Mouse (Mus musculus) liver, postnatal 0 days (tissue): ENCODE results near the gene Hebp2. TPM values are rescaled to one million over a fixed set of nuclear protein-coding genes. Genes with fewer than 3 reads are reported as not detected.

Experiments
- ATAC-seq: fragments of 200-750 bp; cut with Nextera tagmentation; 2 replicates; pipeline ENCODE4 v1.8.0; 2017; ENCODE audit warnings: mild to moderate bottlenecking, moderate library complexity
- DNase-seq: peaks from one replicate; pipeline ENCODE4 v3.0.0-alpha.2; 2016
- H3K27ac ChIP-seq: fragments of 300-500 bp; sonication (generic); 2 replicates; pipeline ENCODE4 v1.5.1; 2014; ENCODE audit warnings: antibody characterized with exemption, moderate library complexity, mild to moderate bottlenecking, low read depth
- H3K27me3 ChIP-seq: fragments of 300-500 bp; sonication (generic); 2 replicates; pipeline ENCODE4 v1.6.1; 2014; ENCODE audit warnings: low read length, control low read depth, mixed read lengths; ENCODE audit not compliant: insufficient read depth
- H3K36me3 ChIP-seq: fragments of 300-500 bp; sonication (generic); replicated peaks from 2 replicates; pipeline ENCODE4 v1.6.1; 2014; ENCODE audit warnings: mild to moderate bottlenecking, control low read depth, low read length, moderate library complexity, mixed read lengths; ENCODE audit not compliant: insufficient read depth
- H3K4me1 ChIP-seq: fragments of 300-500 bp; sonication (generic); 2 replicates; pipeline ENCODE4 v1.6.1; 2014; ENCODE audit warnings: antibody characterized with exemption, mild to moderate bottlenecking, control low read depth; ENCODE audit not compliant: insufficient read depth
- H3K4me2 ChIP-seq: fragments of 300-500 bp; sonication (generic); 2 replicates; pipeline ENCODE4 v1.6.1; 2014; ENCODE audit warnings: low read depth, mild to moderate bottlenecking, low read length, moderate library complexity, mixed read lengths
- H3K4me3 ChIP-seq: fragments of 300-500 bp; sonication (generic); 2 replicates; pipeline ENCODE4 v1.5.1; 2014; ENCODE audit warnings: low read depth, low read length
- H3K9ac ChIP-seq: fragments of 300-500 bp; sonication (generic); replicated peaks from 2 replicates; pipeline ENCODE4 v1.6.1; 2014; ENCODE audit warnings: mild to moderate bottlenecking, moderate library complexity
- H3K9me3 ChIP-seq: fragments of 300-500 bp; sonication (generic); 2 replicates; pipeline ENCODE4 v1.6.1; 2016; ENCODE audit warnings: mild to moderate bottlenecking, control low read depth, low read length, mixed read lengths
- CTCF ChIP-seq: sonication (generic); IDR thresholded peaks from 2 replicates; pipeline ENCODE4 v1.5.1; 2016; ENCODE audit warnings: antibody characterized with exemption, low read depth
- EP300 ChIP-seq: IDR thresholded peaks from 2 replicates; pipeline ENCODE4 v1.6.1; 2016; ENCODE audit warnings: antibody characterized with exemption, low read depth, mild to moderate bottlenecking
- WGBS: fragments of 180-500 bp; shearing (Covaris S2); extraction: QIAGEN DNeasy Blood & Tissue Kit; methylation state at CpG from one replicate; pipeline ENCODE4 v1.1.7; 2014; ENCODE audit not compliant: insufficient replicate concordance; 5-methylcytosine and 5-hydroxymethylcytosine counted together
- polyA plus RNA-seq: library from polyadenylated mRNA; unstranded; fragments of >200 nt; fragmentation: Nextera tagmentation; extraction: Ambion mirVana; gene quantifications from 2 replicates; pipeline ENCODE4 v1.2.1, GENCODE M21; 2015

Hebp2 gene
- polyA plus RNA-seq, 1 experiment from 2014 or later = 1.0 TPM

GRCm38 (mm10) chr10:18491952-18492351 is 53.9 kb downstream of the Hebp2 start:
- 33% methylated on average over 4 of the region's 4 CpGs for WGBS
- Histone ChIP-seq H3K36me3 (no peaks in the 10 kb centered on the region), H3K9me3 (no peaks in the 10 kb centered on the region), H3K4me2 (no peak overlapping the region), H3K27me3 (no peaks in the 10 kb centered on the region), H3K27ac (no peak overlapping the region), H3K4me1 (no peaks in the 10 kb centered on the region), H3K9ac (no peak overlapping the region), H3K4me3 (no peak overlapping the region)
- no peak for DNase-seq
- no peak for ATAC-seq
- TF ChIP-seq EP300 (no peak), CTCF (no peak)

DNA sequence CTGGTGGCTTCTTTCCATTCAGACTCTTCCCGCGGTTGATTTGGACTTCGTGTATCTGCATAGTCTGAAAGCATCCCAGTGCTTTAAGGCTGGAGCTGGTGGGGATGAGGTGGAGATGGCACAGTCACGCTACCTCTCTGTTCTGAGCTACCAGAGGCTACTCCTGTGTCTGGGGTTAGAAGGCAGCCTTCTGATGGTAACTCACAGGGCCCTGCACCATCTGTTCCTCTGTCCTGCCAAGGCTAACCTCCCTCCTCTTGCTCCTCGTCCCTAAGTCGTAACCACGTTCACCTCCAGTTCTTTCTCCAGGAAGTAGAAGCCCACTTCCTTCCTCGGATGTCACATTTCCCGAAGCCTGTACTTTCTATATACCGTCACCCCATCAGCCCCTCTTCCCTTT is 55.9 kb downstream of the Hebp2 start:
- Histone ChIP-seq H3K27me3 (no peaks in the 10 kb centered on the region), H3K27ac (no peak overlapping the region), H3K4me1 (no peaks in the 10 kb centered on the region), H3K4me3 (no peak overlapping the region), H3K4me2 (no peak overlapping the region), H3K36me3 (no peaks in the 10 kb centered on the region), H3K9ac (no peak overlapping the region), H3K9me3 (no peaks in the 10 kb centered on the region)
- WGBS = 55% methylated on average over 10 of the region's 10 CpGs
- DNase-seq = no peak
- ATAC-seq = no peak
- no peak for TF ChIP-seq CTCF
- TF ChIP-seq EP300 = no peak

Other genes with a start within 250 kb of the Hebp2 start
- gene Nhsl1, start 227.1 kb downstream of the Hebp2 start, polyA plus RNA-seq = 0.72 and 0.75 TPM in 2 replicates
- 0.01 TPM in 2 replicates for gene Arfgef3, start 197.9 kb upstream of the Hebp2 start, polyA plus RNA-seq
- gene Gm4922, start 240.7 kb upstream of the Hebp2 start, polyA plus RNA-seq = not detected in 2 replicates